Comparison of ENCODE assay signal across 8 mouse cellular contexts in the genomic region with DNA sequence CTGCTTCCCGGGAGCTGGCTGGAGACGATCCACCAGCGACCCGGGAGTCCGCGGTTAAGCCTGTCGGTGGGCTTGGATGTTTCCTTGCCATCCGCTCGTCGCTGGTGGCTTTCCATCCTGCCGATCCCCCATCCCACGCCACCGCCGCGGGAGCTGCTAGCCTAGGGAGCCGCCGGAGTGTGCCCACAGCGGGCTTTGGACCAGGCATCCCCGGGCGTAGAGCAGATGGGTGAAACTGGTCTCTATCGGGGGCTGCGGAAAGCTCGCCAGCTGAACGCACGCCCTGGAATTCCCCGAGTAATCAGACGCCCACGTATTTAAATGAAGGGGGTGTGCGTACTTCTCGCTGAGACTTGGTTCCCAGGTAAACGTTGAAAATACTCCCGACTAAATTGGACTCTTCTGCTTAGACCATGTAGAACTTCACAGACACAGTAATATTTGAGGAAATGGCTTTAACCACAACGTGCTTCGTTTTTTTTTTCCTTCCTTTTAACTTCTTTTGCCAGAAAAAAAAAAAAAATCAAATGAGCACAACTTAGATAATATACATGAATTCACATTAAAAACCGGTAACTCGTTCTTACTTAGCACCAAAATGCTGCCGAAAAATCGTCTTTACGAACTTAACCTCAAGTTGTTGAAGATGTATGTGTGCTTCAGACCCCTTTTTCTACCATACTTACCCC. TPM values are rescaled to one million over a fixed set of nuclear protein-coding genes. Genes with fewer than 3 reads are reported as not detected.
DNase-seq lines count a peak whose midpoint lies in the region; ATAC-seq and TF ChIP-seq lines count a peak whose summit lies in the region.

No protein-coding gene starts in this region.

- peak overlapping the region; percentile 85 for H3K27ac ChIP-seq in CH12.LX (ENCODE audit: insufficient read depth, low read depth)
- peak overlapping the region; percentile 82 for H3K27ac ChIP-seq in bone marrow macrophage, adult 2 months (ENCODE audit: insufficient read depth, low read depth, low read length)
- peak overlapping the region; percentile 95 for H3K27ac ChIP-seq in forebrain, embryonic 10.5 days
- peak overlapping the region; percentile 87 to 95 for H3K27ac ChIP-seq in heart, embryonic 14.5 days (replicated peaks in 1 of 2; ENCODE audit: control insufficient read depth in 1 of 2, insufficient read depth in 1 of 2, low read depth in 2 of 2, low read length in 2 of 2)
- H3K27ac ChIP-seq in liver, embryonic 15.5 days (replicated peaks), result peak overlapping the region; percentile 93
- peak overlapping the region; percentile 87 for H3K27ac ChIP-seq in neural tube, embryonic 12.5 days

- TF ChIP-seq CTCF in CH12.LX (conservative IDR thresholded peaks at IDR 0.05 in 1 of 2, IDR thresholded peaks at IDR 0.05 in 1 of 2; ENCODE audit: low read depth in 2 of 2, low read length in 2 of 2), result no peak
- TF ChIP-seq CTCF in bone marrow macrophage, adult 2 months (IDR thresholded peaks at IDR 0.05; ENCODE audit: low read depth, low read length), result no peak

- peak overlapping the region; percentile 97 for H3K9ac ChIP-seq in CH12.LX (ENCODE audit: insufficient read depth, low read depth)
- H3K9ac ChIP-seq in heart, embryonic 14.5 days (ENCODE audit: low read length), result peak overlapping the region; percentile 92
- H3K9ac ChIP-seq in liver, embryonic 15.5 days, result peak overlapping the region; percentile 90
- peak overlapping the region; percentile 80 for H3K9ac ChIP-seq in neural tube, embryonic 12.5 days

- H3K36me3 ChIP-seq in CH12.LX (replicated peaks in 1 of 2; ENCODE audit: control insufficient read depth in 1 of 2, insufficient read depth in 1 of 2, low read length in 1 of 2), result peaks cover 20 to 40% of the 10 kb centered on the region in 2 experiments
- H3K36me3 ChIP-seq in forebrain, embryonic 10.5 days (replicated peaks), result peaks cover 15% of the 10 kb centered on the region
- peaks cover 20% of the 10 kb centered on the region for H3K36me3 ChIP-seq in heart, embryonic 14.5 days (ENCODE audit: control insufficient read depth, insufficient read depth, low read length)
- peaks cover 13% of the 10 kb centered on the region for H3K36me3 ChIP-seq in liver, embryonic 15.5 days (replicated peaks)
- H3K36me3 ChIP-seq in neural tube, embryonic 12.5 days, result peaks cover 5% of the 10 kb centered on the region; the same call in 1 of the 2 replicates

- peaks cover 48% of the 10 kb centered on the region for H3K79me2 ChIP-seq in CH12.LX (replicated peaks; ENCODE audit: control insufficient read depth, extremely low read depth, insufficient read depth, poor library complexity, severe bottlenecking)

- no peak; the same call in 1 of the 2 replicates for TF ChIP-seq POLR2A in CH12.LX (IDR thresholded peaks at IDR 0.05; ENCODE audit: low read depth, low read length)
- no peak for TF ChIP-seq POLR2A in bone marrow macrophage, adult 2 months (IDR thresholded peaks at IDR 0.05; ENCODE audit: borderline replicate concordance, low read depth, low read length)

- dilution Hi-C loops in CH12.LX (cut with MboI; ENCODE audit: extremely low pct_ligation_motif_present, extremely low pct_unique_long_range_greater_than_20kb, low sequenced_read_pairs), result no loop called here

- peak; percentile 72; the same call in 1 of the 2 replicates for TF ChIP-seq EP300 in CH12.LX (IDR thresholded peaks at IDR 0.05; ENCODE audit: low read length)

- peaks cover 12 to 60% of the 10 kb centered on the region in 2 experiments for H3K4me1 ChIP-seq in CH12.LX (ENCODE audit: control insufficient read depth in 1 of 2, insufficient read depth in 2 of 2)
- H3K4me1 ChIP-seq in bone marrow macrophage, adult 2 months (ENCODE audit: control insufficient read depth, insufficient read depth, low read length), result peaks cover 33% of the 10 kb centered on the region
- peaks cover 33% of the 10 kb centered on the region for H3K4me1 ChIP-seq in forebrain, embryonic 10.5 days
- H3K4me1 ChIP-seq in heart, embryonic 14.5 days (ENCODE audit: control insufficient read depth in 2 of 2, insufficient read depth in 2 of 2, low read length in 2 of 2), result peaks cover 3 to 13% of the 10 kb centered on the region in 2 experiments; a peak in 3 of 4 replicates
- peaks cover 35% of the 10 kb centered on the region for H3K4me1 ChIP-seq in liver, embryonic 15.5 days (replicated peaks)
- peaks cover 11% of the 10 kb centered on the region for H3K4me1 ChIP-seq in neural tube, embryonic 12.5 days

- H3K9me3 ChIP-seq in CH12.LX (replicated peaks; ENCODE audit: low read length), result peaks cover 15% of the 10 kb centered on the region
- H3K9me3 ChIP-seq in forebrain, embryonic 10.5 days, result no peaks in the 10 kb centered on the region
- H3K9me3 ChIP-seq in heart, embryonic 14.5 days (ENCODE audit: control insufficient read depth, low read length), result no peaks in the 10 kb centered on the region
- H3K9me3 ChIP-seq in liver, embryonic 15.5 days (replicated peaks), result no peaks in the 10 kb centered on the region
- H3K9me3 ChIP-seq in neural tube, embryonic 12.5 days, result no peaks in the 10 kb centered on the region

- in situ Hi-C loops in CH12.LX (cut with MboI; ENCODE audit: low pct_ligation_motif_present, low pct_unique_long_range_greater_than_20kb, low sequenced_read_pairs), result loop anchor here (25.0 kb wide), 1 partner anchor 512 kb away; no protein-coding TSS in a partner anchor

- TF ChIP-seq RAD21 in CH12.LX (IDR thresholded peaks at IDR 0.05; ENCODE audit: low read depth, low read length), result no peak

- ATAC-seq in heart, embryonic 14.5 days (ENCODE audit: insufficient number of reproducible peaks, insufficient read depth, low FRiP score, low read depth), result peak; percentile 6; the same call in 1 of the 2 replicates
- peak; percentile 9 for ATAC-seq in liver, embryonic 15.5 days (ENCODE audit: insufficient read depth)
- peak; percentile 23 for ATAC-seq in neural tube, embryonic 12.5 days (ENCODE audit: low FRiP score, low read depth)

- H3K4me3 ChIP-seq in CH12.LX (replicated peaks in 1 of 3; ENCODE audit: low read depth in 2 of 3, low read length in 2 of 3, poor library complexity in 1 of 3), result peak overlapping the region; percentile 74 to 91 (median 87)
- peak overlapping the region; percentile 84 for H3K4me3 ChIP-seq in bone marrow macrophage, adult 2 months (ENCODE audit: insufficient read depth, low read length)
- H3K4me3 ChIP-seq in forebrain, embryonic 10.5 days, result peak overlapping the region; percentile 69
- peak overlapping the region; percentile 61 to 77 for H3K4me3 ChIP-seq in heart, embryonic 14.5 days (ENCODE audit: control insufficient read depth in 1 of 2, insufficient read depth in 1 of 2, low read depth in 1 of 2, low read length in 2 of 2)
- H3K4me3 ChIP-seq in liver, embryonic 15.5 days (replicated peaks), result peak overlapping the region; percentile 94
- H3K4me3 ChIP-seq in neural tube, embryonic 12.5 days, result peak overlapping the region; percentile 82

- peak; percentile 92 for DNase-seq in CH12.LX (ENCODE audit: extremely low read depth)
- no peak for DNase-seq in forebrain, embryonic 10.5 days (ENCODE audit: extremely low spot score, low spot score)
- peak; percentile 37 to 69 for DNase-seq in kidney, postnatal 25 days
- DNase-seq in testis, postnatal 14 days (ENCODE audit: low spot score), result peak; percentile 69

- H3K4me2 ChIP-seq in CH12.LX (ENCODE audit: insufficient read depth, low read depth, poor library complexity, severe bottlenecking), result peak overlapping the region; percentile 77
- peak overlapping the region; percentile 74 for H3K4me2 ChIP-seq in heart, embryonic 14.5 days (ENCODE audit: low read length)
- H3K4me2 ChIP-seq in liver, embryonic 15.5 days, result peak overlapping the region; percentile 83
- H3K4me2 ChIP-seq in neural tube, embryonic 12.5 days (replicated peaks), result peak overlapping the region; percentile 69

- no peaks in the 10 kb centered on the region for H3K27me3 ChIP-seq in CH12.LX (replicated peaks)
- no peaks in the 10 kb centered on the region for H3K27me3 ChIP-seq in forebrain, embryonic 10.5 days (ENCODE audit: poor library complexity, severe bottlenecking)
- H3K27me3 ChIP-seq in heart, embryonic 14.5 days (ENCODE audit: control insufficient read depth, insufficient read depth, low read length), result no peaks in the 10 kb centered on the region
- no peaks in the 10 kb centered on the region for H3K27me3 ChIP-seq in liver, embryonic 15.5 days
- H3K27me3 ChIP-seq in neural tube, embryonic 12.5 days (replicated peaks), result no peaks in the 10 kb centered on the region

- WGBS in forebrain, embryonic 10.5 days, result 7% methylated on average over 39 of the region's 39 CpGs
- 4% methylated on average over 33 of the region's 39 CpGs for WGBS in heart, embryonic 14.5 days
- WGBS in liver, embryonic 15.5 days (ENCODE audit: insufficient replicate concordance), result 2% methylated on average over 39 of the region's 39 CpGs
- 4% methylated on average over 39 of the region's 39 CpGs for WGBS in neural tube, embryonic 12.5 days

TF ChIP-seq in CH12.LX, 34 proteins besides CTCF, POLR2A, EP300 and RAD21 (continues in another document):
- peak; percentile 65 for TF ChIP-seq BHLHE40 (IDR thresholded peaks at IDR 0.05; ENCODE audit: low read depth, low read length)
- TF ChIP-seq ETS1 (conservative IDR thresholded peaks at IDR 0.05; ENCODE audit: low read depth, low read length), result peak; percentile 81
- TF ChIP-seq TBP (conservative IDR thresholded peaks at IDR 0.05; ENCODE audit: low read depth, low read length), result peak; percentile 64; the same call in 1 of the 2 replicates

RNA-seq across cellular contexts. Expression of gene Bcl10, which starts 2.2 kb away (rescaled TPM):
- 68.8 and 73.6 TPM in 2 replicates for total RNA-seq in CH12.LX (2012; rRNA removed)
- total RNA-seq in CH12.LX (2014; rRNA removed), result 166 and 177 TPM in 2 replicates
- polyA plus RNA-seq in CH12.LX (2012; ENCODE audit: insufficient read length, low read depth), result 79.0 and 103 TPM in 2 replicates
- 85.5 and 92.5 TPM in 2 replicates for polyA plus RNA-seq in bone marrow macrophage, adult 2 months (2012; ENCODE audit: insufficient read depth, insufficient read length, missing spikeins)
- polyA plus RNA-seq in forebrain, embryonic 10.5 days (2016; fragmentation: Nextera tagmentation; extraction: Ambion mirVana), result 46.5 and 46.8 TPM in 2 replicates
- polyA plus RNA-seq in heart, embryonic 14.5 days (2014; fragmentation: Nextera tagmentation; extraction: Ambion mirVana), result 40.2 and 44.0 TPM in 2 replicates
- 18.3 and 18.6 TPM in 2 replicates for polyA plus RNA-seq in liver, embryonic 15.5 days (2015; fragmentation: Nextera tagmentation; extraction: Ambion mirVana)
- 48.8 and 52.1 TPM in 2 replicates for polyA plus RNA-seq in neural tube, embryonic 12.5 days (2016; fragmentation: Nextera tagmentation; extraction: Ambion mirVana)

RNA-seq across cellular contexts. Expression of gene 2410004B18Rik, which starts 13.0 kb away (rescaled TPM):
- total RNA-seq in CH12.LX (2012; rRNA removed) (51.9 and 77.1 TPM in 2 replicates), CH12.LX (2014; rRNA removed) (123 and 155 TPM in 2 replicates)
- 130 and 138 TPM in 2 replicates for polyA plus RNA-seq in CH12.LX (2012; ENCODE audit: insufficient read length, low read depth)
- 23.2 and 24.2 TPM in 2 replicates for polyA plus RNA-seq in bone marrow macrophage, adult 2 months (2012; ENCODE audit: insufficient read depth, insufficient read length, missing spikeins)
- 49.0 and 51.5 TPM in 2 replicates for polyA plus RNA-seq in forebrain, embryonic 10.5 days (2016; fragmentation: Nextera tagmentation; extraction: Ambion mirVana)
- 36.9 and 43.1 TPM in 2 replicates for polyA plus RNA-seq in heart, embryonic 14.5 days (2014; fragmentation: Nextera tagmentation; extraction: Ambion mirVana)
- 14.0 and 14.6 TPM in 2 replicates for polyA plus RNA-seq in liver, embryonic 15.5 days (2015; fragmentation: Nextera tagmentation; extraction: Ambion mirVana)
- polyA plus RNA-seq in neural tube, embryonic 12.5 days (2016; fragmentation: Nextera tagmentation; extraction: Ambion mirVana), result 64.7 and 68.2 TPM in 2 replicates
